Mouse (Mus musculus) brain, adult 2 months (tissue): ENCODE results near the gene Pbrm1.

Source experiments
- DNase-seq: peaks from one replicate; pipeline ENCODE4 v3.0.0; 2011; ENCODE audit warnings: low read depth, low spot score

Gene Pbrm1

GRCm38 (mm10) chr14:31079313-31080028 lies 60.5 kb downstream of the Pbrm1 start:
- no peak for DNase-seq

DNA sequence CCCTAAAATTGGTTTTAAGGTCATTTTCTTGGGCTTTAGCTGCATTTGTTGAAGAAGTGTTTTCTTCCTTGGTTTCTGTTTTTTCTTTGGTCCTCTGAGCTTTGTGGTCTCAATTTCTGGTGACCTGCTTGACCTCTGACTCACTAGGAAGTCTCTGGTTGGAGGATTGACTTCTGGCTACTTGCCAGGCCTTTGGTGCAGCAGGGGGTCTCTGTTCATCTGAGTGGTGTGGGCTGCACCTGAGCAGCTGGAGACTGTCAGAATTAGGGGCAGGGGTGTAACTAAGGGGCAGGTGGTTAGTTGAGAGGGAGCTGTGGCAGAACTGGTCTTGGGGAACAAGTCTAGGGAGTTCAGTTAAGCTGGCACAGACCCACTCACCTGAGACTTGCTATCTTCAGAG lies 62.2 kb downstream of the Pbrm1 start:
- DNase-seq: no peak

GRCm38 (mm10) chr14:31087433-31087832 lies 68.5 kb downstream of the Pbrm1 start:
- no peak for DNase-seq

DNA sequence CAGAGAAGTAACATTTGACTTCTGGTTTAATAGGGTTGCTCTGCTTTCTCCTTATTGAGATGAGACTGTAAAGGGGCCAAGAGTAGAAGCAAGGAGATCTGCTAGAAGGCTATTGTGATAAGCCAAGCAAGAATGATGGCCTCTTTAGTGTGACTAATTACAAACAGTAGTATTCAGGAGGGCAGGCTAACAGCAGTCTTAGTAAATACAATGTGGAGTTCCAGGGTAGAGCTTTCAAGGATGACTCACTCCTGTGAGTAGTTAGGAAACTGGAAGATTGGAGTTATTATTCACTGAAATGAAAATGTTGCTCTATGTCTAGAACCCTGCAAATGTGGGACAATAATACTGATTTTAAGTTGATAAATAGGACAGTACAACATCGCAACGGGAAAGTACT lies 69.6 kb downstream of the Pbrm1 start:
- DNase-seq: peak; percentile 26

DNA sequence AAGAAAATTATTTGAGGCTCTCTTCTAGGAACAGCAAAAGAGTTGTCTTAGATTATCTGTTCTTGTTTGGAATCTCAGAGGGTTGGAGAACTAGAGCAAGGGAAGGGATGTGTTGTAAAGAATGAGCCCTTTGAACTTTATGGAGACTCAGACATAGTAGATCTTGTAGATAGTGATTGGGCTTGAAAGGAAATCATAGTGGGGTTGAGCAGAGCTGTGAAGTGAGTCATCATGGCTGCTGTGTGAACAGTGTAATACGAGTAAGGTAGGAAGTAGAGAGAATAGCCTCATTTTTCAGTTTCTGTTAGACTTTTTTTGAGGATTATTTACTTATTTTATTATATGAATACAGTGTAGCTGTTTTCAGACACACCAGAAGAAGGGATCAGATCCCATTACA lies 71.0 kb downstream of the Pbrm1 start:
- no peak for DNase-seq

DNA sequence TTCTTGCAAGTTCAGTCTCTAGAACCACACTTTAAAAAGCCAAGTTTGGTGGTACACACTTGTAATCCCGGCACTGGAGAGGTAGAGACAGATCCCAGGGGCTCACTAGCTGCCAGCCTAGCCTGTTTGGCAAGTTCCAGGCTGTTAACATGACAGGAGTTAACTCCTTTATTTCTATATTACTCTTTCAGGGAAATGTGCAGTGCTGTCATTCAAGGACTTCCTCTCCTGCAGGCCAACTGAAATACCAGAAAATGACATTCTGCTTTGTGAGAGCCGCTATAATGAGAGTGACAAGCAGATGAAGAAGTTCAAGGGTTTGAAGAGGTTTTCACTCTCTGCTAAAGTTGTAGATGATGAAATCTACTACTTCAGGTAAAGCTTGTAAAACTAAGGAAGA lies 86.2 kb downstream of the Pbrm1 start:
- DNase-seq: no peak

DNA sequence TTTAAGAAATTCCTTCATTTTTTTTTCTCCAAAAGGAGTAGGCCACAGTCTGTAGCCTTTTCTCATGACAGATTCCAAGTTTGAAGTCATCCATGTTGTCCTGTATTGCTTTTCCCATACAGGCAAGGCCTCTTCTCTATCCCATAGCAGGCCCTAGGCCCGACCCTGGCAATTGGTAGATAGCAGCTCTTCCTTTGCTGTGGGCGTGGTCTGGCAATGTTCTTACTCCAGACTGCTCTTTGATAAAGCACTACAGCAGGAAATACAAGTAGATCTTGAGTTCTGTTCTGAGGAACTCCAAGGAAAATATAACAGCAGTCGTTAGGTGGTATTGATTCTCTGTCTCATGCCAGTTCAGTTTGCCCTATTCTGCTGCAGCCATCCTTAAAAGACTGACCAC lies 91.7 kb downstream of the Pbrm1 start:
- DNase-seq: no peak

GRCm38 (mm10) chr14:31112187-31112586 lies 93.2 kb downstream of the Pbrm1 start:
- DNase-seq: no peak

- DNase-seq: no peak
These were observed 95.1 kb downstream of the Pbrm1 start for GRCm38 (mm10) chr14:31114011-31114410.

- DNase-seq: no peak
These were observed 96.6 kb downstream of the Pbrm1 start for GRCm38 (mm10) chr14:31115522-31115921.

DNA sequence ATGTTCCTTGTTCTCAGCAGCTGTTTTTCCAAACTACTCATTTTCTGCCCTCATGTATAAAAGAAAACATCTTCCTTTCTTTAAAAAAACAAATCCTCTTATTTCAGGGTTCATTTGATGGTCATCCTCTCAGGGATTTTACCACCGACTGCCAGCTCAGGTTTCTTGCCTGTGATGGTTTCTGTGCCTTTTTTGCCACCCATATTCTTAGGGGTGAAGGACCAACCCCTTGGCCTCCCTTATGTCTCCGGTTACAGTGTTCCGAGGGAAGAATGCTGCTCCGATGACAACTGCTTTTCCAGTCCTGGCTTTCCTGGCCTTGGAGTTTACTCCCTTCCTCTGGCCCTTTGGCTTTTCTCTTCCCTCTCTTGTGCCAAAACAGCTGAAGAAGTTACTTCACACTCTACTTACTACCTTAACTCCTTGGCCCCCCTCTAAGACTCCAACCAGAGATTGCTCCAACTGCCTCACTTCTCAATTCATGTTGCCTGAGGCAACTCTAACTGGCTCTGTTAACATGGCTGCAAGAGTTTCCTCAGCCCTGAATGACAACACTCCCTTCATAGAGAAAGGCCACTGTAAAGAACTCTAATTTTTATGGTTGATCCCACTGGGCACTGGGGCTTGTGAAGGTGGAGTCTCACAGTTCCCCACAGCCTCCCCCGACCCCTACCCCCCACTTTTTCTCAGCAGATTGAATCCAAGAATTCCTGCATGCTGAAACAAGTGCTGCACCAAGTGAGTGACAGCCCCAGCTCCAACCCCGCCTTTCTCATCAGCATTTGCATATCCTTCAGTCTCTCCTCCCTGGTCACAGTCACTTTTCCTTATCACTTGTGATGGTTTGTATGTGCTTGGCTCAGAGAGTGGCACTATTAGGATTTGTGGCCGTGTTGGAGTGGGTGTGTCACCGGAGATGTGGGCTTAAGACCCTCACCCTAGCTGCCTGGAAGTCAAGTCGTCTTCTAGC lies 106.5 kb downstream of the Pbrm1 start:
- DNase-seq: no peak

DNA sequence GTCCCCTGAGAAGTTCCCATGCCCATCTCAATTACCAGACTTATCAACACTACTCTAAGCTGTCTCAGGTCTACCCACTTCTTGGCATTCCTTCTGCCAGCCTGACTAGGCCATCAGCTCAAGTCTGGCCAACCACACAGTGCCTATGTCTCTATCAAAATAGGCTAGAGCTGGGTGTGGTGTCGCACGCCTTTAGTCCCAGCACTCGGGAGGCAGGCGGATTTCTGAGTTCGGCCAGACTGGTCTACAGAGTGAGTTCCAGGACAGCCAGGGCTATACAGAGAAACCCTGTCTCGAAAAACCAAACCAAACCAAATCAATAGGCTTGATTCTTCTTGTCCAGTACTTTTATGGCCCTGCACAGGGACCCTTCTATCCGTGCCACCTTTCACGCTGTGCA lies 107.9 kb downstream of the Pbrm1 start:
- DNase-seq: no peak

- peak; percentile 64 for DNase-seq
These were observed 109.3 kb downstream of the Pbrm1 start for GRCm38 (mm10) chr14:31128101-31128825.

DNA sequence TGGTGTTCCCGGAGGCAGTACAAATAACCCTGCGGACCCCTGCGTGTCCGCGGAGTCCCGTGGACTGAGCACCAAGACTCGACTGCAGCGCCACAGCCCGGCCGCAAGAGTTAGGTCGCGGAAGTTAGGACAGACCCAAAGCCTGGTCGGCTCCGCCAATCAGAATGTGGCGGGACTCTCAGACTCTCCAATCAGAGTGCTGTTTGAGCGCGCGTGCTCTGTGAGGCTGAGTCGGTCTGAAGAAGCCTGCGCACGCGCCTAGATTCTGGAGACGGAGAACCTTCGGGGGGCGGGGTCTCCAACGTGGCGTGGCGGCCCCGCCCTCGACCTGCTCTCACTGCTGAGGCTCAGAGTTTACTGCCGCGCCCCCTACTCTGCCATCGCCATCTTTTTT lies 109.9 kb downstream of the Pbrm1 start, which contains the start of gene Smim4:
TSS of gene Smim4 (minus strand) at position 131 of the 394 bp plus-strand sequence.
- peak; percentile 99 for DNase-seq

DNA sequence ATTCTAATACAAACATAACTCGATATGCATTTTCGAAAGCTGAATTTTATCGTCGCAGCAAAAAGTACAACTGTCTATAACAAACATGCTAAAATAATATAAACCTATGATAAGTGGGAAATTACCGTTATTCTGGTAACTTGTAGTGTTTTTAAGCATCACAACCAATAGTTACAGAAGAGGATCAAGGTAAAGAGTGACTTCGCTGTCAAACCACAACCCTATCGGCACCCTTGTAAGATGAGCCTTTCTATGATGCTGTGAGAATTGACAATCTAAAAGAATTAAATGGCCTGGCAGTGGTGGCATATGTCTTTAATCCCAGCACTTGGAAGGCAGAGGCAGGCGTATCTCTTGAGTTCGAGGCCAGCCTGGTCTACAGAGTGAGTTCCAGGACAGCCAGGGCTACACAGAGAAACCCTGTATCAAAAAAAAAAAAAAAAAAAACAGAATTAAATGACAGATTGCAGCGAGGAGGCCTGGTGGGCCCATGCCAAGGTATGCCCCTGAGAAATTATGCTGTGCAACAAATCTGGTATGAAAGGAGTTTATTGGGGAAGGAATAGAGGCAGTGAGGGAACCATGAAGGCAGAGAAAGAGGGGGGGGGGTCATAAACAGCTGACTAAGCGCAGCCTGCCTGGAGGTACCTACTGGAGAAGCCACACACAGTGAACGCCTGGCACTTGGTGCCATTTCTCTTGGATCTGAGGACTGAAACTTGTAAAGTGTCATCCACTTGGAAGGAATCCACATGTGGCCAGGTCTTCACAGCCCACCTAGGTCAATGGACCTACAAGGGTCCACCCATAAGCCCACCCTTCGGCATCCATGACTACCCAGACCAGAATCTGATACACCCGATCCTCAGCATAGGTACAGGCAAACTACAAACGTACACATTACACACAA lies 110.6 kb downstream of the Pbrm1 start:
- no peak for DNase-seq

DNA sequence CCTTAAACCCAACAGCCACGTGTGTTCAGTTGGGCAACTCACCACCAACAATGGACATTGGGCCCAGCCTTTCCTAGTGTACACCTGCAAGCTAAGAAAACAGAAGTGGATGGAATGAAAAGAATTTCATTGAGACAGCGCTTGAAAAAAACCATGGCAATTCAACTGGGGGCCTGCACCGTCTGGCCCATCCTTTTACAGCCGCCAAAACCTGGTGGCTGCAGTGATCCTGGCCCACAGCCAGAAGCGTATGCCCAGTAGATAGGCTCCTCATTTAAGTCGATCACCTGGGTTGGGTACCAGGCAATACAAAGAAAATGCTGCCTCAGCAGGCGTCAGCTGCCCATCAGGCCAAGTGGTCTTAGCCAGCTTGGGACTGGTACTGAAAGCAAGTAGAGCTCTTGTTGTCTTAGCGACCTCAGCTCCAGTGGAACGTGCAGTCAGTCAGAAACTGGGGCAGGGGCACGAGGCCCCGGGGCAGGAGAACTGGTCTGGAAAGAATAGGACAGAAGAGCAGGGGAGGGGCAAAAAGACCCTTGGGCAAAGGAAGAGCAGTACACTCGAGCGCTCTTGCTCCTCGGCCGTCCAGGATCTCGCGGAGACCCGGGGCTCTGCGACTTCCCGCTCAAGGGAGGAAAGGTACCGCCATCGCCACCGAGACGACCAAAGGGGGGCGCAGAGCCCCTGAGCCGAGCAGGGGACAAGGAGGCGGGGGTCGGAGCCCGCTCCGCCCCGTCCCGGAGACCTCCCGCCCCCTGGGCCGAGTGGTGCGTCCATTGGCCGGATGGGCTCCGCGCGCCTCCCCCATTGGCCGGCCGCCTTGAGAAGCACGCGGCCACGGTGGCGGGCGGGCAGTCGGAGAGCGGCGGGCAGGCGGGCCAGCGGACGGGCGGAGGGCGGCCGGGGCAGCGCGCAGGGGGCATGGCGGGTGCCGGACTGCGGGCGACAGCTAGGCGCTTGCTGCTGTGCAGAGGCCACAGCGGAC lies 111.6 kb downstream of the Pbrm1 start, which contains the start of gene Nt5dc2:
TSS of gene Nt5dc2 (plus strand) at position 818 of the 985 bp plus-strand sequence.
- DNase-seq: peak; percentile 60

DNA sequence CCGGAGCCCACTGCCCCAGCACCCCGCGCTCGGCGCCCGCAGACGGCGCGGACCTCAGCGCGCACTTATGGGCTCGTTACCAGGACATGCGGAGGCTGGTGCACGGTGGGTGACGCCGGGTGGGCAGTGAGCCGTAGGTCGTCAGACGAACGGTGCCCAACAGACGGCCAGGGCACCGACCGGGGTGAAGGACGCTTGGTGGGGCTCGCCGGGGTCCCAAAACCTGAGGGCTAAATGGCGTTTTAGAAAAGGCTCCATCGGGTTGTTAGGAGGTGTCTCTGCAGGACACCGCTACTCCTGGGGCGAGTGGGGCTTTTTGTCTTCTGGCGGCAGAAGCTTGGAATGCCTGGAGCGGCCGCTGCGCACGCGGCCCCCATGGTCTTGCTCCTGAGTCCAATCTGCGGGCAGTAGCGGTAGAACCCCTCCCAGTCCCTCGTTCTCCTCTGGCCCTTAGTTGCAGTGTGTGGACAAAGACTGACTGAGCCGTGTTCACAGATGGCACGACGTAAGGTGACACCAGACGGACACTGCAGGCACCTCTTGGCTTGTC lies 112.4 kb downstream of the Pbrm1 start:
- peak; percentile 33 for DNase-seq

DNA sequence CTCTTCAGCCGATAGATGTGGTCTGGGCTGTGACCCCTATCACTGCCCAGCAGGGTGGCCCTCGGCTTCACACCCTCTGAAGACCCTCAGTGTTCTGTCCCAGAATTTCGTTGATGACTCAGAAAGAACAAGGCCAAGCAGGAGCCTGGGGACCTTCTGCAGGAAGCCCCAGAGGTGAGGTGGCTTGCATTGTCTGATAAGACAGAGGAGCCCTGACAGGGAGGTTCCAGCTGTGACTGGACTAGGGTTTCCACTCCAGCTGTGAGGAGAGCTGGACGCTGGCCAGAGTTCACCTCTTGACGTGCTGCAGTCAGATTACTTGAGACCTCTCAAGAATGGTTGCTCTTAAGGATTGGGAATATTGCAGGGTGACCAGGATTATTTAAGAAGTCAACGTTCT lies 113.1 kb downstream of the Pbrm1 start:
- no peak for DNase-seq

GRCm38 (mm10) chr14:31132491-31132975 lies 113.6 kb downstream of the Pbrm1 start:
- no peak for DNase-seq
